Mouse (Mus musculus): ENCODE measurements around the gene Hdgfl3.

DNA sequence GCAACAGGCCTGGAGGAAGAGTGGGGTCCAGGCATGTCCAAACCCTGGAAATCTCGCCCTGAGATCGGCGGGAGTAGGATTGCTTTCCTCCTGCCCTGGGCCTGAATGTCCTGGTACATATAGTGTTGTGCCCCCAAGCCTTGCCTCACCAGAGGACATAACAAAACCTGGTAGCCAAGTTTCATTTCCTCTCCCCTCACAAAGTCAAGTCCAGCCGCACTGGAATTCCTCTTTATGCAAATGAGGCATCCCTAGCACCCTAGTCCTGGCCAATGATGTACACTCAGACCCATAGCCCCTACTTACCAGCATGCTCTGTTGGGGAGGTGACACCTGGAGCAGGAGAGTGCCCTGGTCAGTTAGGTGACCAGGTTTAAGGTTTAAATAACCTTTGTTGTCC, 78.1 kb downstream of the Hdgfl3 start:
- TF ChIP-seq CTCF (IDR thresholded peaks at IDR 0.05; ENCODE audit: low read depth, low read length): no peak
- TF ChIP-seq POLR2A (IDR thresholded peaks at IDR 0.05; ENCODE audit: extremely low read depth, insufficient read depth, low read length): no peak

Measured in liver, adult 2 months (tissue).